Comparison of ENCODE assay signal across 9 mouse cellular contexts in genomic region chr17:35044904-35045806, GRCm38 (mm10). TPM values are rescaled to one million over a fixed set of nuclear protein-coding genes. Genes with fewer than 3 reads are reported as not detected.
DNase-seq lines count a peak whose midpoint lies in the region; ATAC-seq and TF ChIP-seq lines count a peak whose summit lies in the region.
"Had no signal": no experiment of that assay in that cellular context is flagged by ENCODE, and none has a peak within 500 bp of the region (broad histone marks: within the 10 kb centered on the region; RNA-seq: fewer than 3 reads in every experiment).

No protein-coding gene starts in this region.

- no peak for TF ChIP-seq CTCF in embryonic fibroblast, embryonic 13.5 days (IDR thresholded peaks at IDR 0.05; ENCODE audit: borderline replicate concordance, insufficient read depth, low read length)

- no peaks in the 10 kb centered on the region for H3K9me3 ChIP-seq in lung, embryonic 16.5 days (ENCODE audit: control insufficient read depth, low read length)
- no peaks in the 10 kb centered on the region for H3K9me3 ChIP-seq in limb, embryonic 14.5 days (ENCODE audit: control insufficient read depth, low read length)
- no peaks in the 10 kb centered on the region for H3K9me3 ChIP-seq in stomach, embryonic 14.5 days (ENCODE audit: control insufficient read depth, low read depth, low read length)

- H3K4me1 ChIP-seq in lung, embryonic 16.5 days (replicated peaks; ENCODE audit: control insufficient read depth, insufficient read depth, low read length) = peaks cover 37% of the 10 kb centered on the region
- H3K4me1 ChIP-seq in embryonic fibroblast, embryonic 13.5 days (ENCODE audit: control insufficient read depth, insufficient read depth, low read length) = peaks cover 18% of the 10 kb centered on the region
- peaks cover 32% of the 10 kb centered on the region for H3K4me1 ChIP-seq in limb, embryonic 14.5 days (ENCODE audit: control insufficient read depth, insufficient read depth, low read length)
- H3K4me1 ChIP-seq in stomach, embryonic 14.5 days (ENCODE audit: control insufficient read depth, insufficient read depth, low read length) = peaks cover 35% of the 10 kb centered on the region

- H3K9ac ChIP-seq in lung, embryonic 16.5 days (ENCODE audit: low read length) = peak overlapping the region; percentile 97
- H3K9ac ChIP-seq in limb, embryonic 14.5 days (ENCODE audit: low read depth, low read length, severe bottlenecking) = peak overlapping the region; percentile 88
- H3K9ac ChIP-seq in stomach, embryonic 14.5 days (replicated peaks; ENCODE audit: low read depth, low read length) = no peak overlapping the region

- peak overlapping the region; percentile 99 for H3K4me2 ChIP-seq in lung, embryonic 16.5 days (ENCODE audit: low read depth, low read length)
- H3K4me2 ChIP-seq in limb, embryonic 14.5 days (replicated peaks; ENCODE audit: low read depth, low read length, severe bottlenecking) = peak overlapping the region; percentile 99
- H3K4me2 ChIP-seq in stomach, embryonic 14.5 days (replicated peaks; ENCODE audit: low read depth, low read length) = peak overlapping the region; percentile 98

- WGBS in lung, embryonic 16.5 days = 74% methylated on average over 7 of the region's 7 CpGs
- 78% methylated on average over 7 of the region's 7 CpGs for WGBS in limb, embryonic 14.5 days
- WGBS in stomach, embryonic 14.5 days = 78% methylated on average over 7 of the region's 7 CpGs

- peak overlapping the region; percentile 99 for H3K27ac ChIP-seq in lung, embryonic 16.5 days (ENCODE audit: low read length)
- peak overlapping the region; percentile 85 for H3K27ac ChIP-seq in embryonic fibroblast, embryonic 13.5 days (ENCODE audit: insufficient read depth, low read length)
- no peak overlapping the region; the same call in 1 of the 2 replicates for H3K27ac ChIP-seq in limb, embryonic 14.5 days (replicated peaks; ENCODE audit: low read depth, low read length)
- H3K27ac ChIP-seq in stomach, embryonic 14.5 days (ENCODE audit: low read length) = no peak overlapping the region; the same call in 1 of the 2 replicates

- H3K27me3 ChIP-seq in lung, embryonic 16.5 days (ENCODE audit: control insufficient read depth, insufficient read depth, low read depth, low read length) = no peaks in the 10 kb centered on the region
- no peaks in the 10 kb centered on the region for H3K27me3 ChIP-seq in limb, embryonic 14.5 days (ENCODE audit: control insufficient read depth, insufficient read depth, low read length)
- H3K27me3 ChIP-seq in stomach, embryonic 14.5 days (ENCODE audit: control insufficient read depth, insufficient read depth, low read length) = no peaks in the 10 kb centered on the region

- no peak for DNase-seq in lung, postnatal 10 days
- no peak for DNase-seq in limb, embryonic 14.5 days (ENCODE audit: low spot score)
- no peak for DNase-seq in adipocyte (ENCODE audit: low spot score)
- no peak for DNase-seq in adrenal gland, adult 8-10 months
- DNase-seq: adrenal gland, postnatal 25 days had no signal

- H3K4me3 ChIP-seq in lung, embryonic 16.5 days (ENCODE audit: low read length) = peak overlapping the region; percentile 72
- no peak overlapping the region for H3K4me3 ChIP-seq in embryonic fibroblast, embryonic 13.5 days (ENCODE audit: insufficient read depth, low read length)
- H3K4me3 ChIP-seq in limb, embryonic 14.5 days (replicated peaks; ENCODE audit: low read length) = peak overlapping the region; percentile 60
- peak overlapping the region; percentile 61 for H3K4me3 ChIP-seq in stomach, embryonic 14.5 days (ENCODE audit: low read depth, low read length)

- no peak for ATAC-seq in lung, embryonic 16.5 days (ENCODE audit: low read depth)
- no peak for ATAC-seq in limb, embryonic 14.5 days (ENCODE audit: low FRiP score, low read depth)
- ATAC-seq in stomach, embryonic 14.5 days (ENCODE audit: insufficient number of reproducible peaks, insufficient read depth, low FRiP score, low read depth) = no peak
- ATAC-seq in megakaryocyte progenitor cell, adult 5-6 weeks (replicated peaks; ENCODE audit: poor library complexity) = no peak

- no peaks in the 10 kb centered on the region for H3K36me3 ChIP-seq in lung, embryonic 16.5 days (ENCODE audit: control insufficient read depth, insufficient read depth, low read length)
- no peaks in the 10 kb centered on the region for H3K36me3 ChIP-seq in limb, embryonic 14.5 days (ENCODE audit: control insufficient read depth, insufficient read depth, low read length)
- no peaks in the 10 kb centered on the region for H3K36me3 ChIP-seq in stomach, embryonic 14.5 days (ENCODE audit: control insufficient read depth, insufficient read depth, low read length)

- TF ChIP-seq POLR2A in embryonic fibroblast, embryonic 13.5 days (IDR thresholded peaks at IDR 0.05; ENCODE audit: low read depth, low read length) = no peak
- TF ChIP-seq POLR2A in limb, embryonic 14.5 days (IDR thresholded peaks at IDR 0.05; ENCODE audit: borderline replicate concordance, extremely low read depth, insufficient read depth, insufficient read length) = no peak

RNA-seq across cellular contexts. Expression of gene Msh5, which starts 1.4 kb away (rescaled TPM):
- polyA plus RNA-seq in lung, embryonic 16.5 days (2015; fragmentation: Nextera tagmentation; extraction: Ambion mirVana) = 4.7 and 4.9 TPM in 2 replicates
- polyA plus RNA-seq in embryonic fibroblast, embryonic 13.5 days (2011; ENCODE audit: insufficient read length, low read depth, missing spikeins) = 1.2 and 2.8 TPM in 2 replicates
- 6.4 and 6.5 TPM in 2 replicates for polyA plus RNA-seq in limb, embryonic 14.5 days (2012; rRNA removed)
- 3.4 and 3.5 TPM in 2 replicates for polyA plus RNA-seq in limb, embryonic 14.5 days (2014; fragmentation: Nextera tagmentation; extraction: Ambion mirVana)
- 3.6 and 3.8 TPM in 2 replicates for polyA plus RNA-seq in stomach, embryonic 14.5 days (2014; fragmentation: Nextera tagmentation; extraction: Ambion mirVana)
- 1 to 10 TPM in 3 of 4 experiments, under 1 TPM in 1; 0.73 to 4.0 (median 2.2) TPM for total RNA-seq in adrenal gland, adult 8-10 months (2022)
- total RNA-seq in megakaryocyte progenitor cell, adult 5-6 weeks (2015) = 4.2 and 5.7 TPM in 2 replicates
- total RNA-seq in megakaryocyte progenitor cell, adult 5-6 weeks (2017) = 2.4 and 3.5 TPM in 2 replicates

RNA-seq across cellular contexts. Expression of gene Clic1, which starts 4.6 kb away (rescaled TPM):
- 298 and 322 TPM in 2 replicates for polyA plus RNA-seq in lung, embryonic 16.5 days (2015; fragmentation: Nextera tagmentation; extraction: Ambion mirVana)
- polyA plus RNA-seq in embryonic fibroblast, embryonic 13.5 days (2011; ENCODE audit: insufficient read length, low read depth, missing spikeins) = 266 and 360 TPM in 2 replicates
- polyA plus RNA-seq in limb, embryonic 14.5 days (2012; rRNA removed) = 229 and 236 TPM in 2 replicates
- 103 and 108 TPM in 2 replicates for polyA plus RNA-seq in limb, embryonic 14.5 days (2014; fragmentation: Nextera tagmentation; extraction: Ambion mirVana)
- polyA plus RNA-seq in stomach, embryonic 14.5 days (2014; fragmentation: Nextera tagmentation; extraction: Ambion mirVana) = 83.0 and 88.5 TPM in 2 replicates
- total RNA-seq in adrenal gland, adult 8-10 months (2022) = 100 to 1,000 TPM in 2 of 4 experiments, 10 to 100 TPM in 2; 83.2 to 134 (median 113) TPM
- total RNA-seq in megakaryocyte progenitor cell, adult 5-6 weeks (2015) = 209 and 248 TPM in 2 replicates
- 225 and 254 TPM in 2 replicates for total RNA-seq in megakaryocyte progenitor cell, adult 5-6 weeks (2017)

RNA-seq across cellular contexts. Expression of gene Ddah2, which starts 13.7 kb away (rescaled TPM):
- polyA plus RNA-seq in lung, embryonic 16.5 days (2015; fragmentation: Nextera tagmentation; extraction: Ambion mirVana) = 305 and 309 TPM in 2 replicates
- 46.4 and 52.8 TPM in 2 replicates for polyA plus RNA-seq in embryonic fibroblast, embryonic 13.5 days (2011; ENCODE audit: insufficient read length, low read depth, missing spikeins)
- 271 and 326 TPM in 2 replicates for polyA plus RNA-seq in limb, embryonic 14.5 days (2012; rRNA removed)
- polyA plus RNA-seq in limb, embryonic 14.5 days (2014; fragmentation: Nextera tagmentation; extraction: Ambion mirVana) = 358 and 403 TPM in 2 replicates
- 292 and 322 TPM in 2 replicates for polyA plus RNA-seq in stomach, embryonic 14.5 days (2014; fragmentation: Nextera tagmentation; extraction: Ambion mirVana)
- total RNA-seq in adrenal gland, adult 8-10 months (2022) = 10 to 100 TPM; 12.4 to 29.5 (median 21.6) TPM
- 1.8 and 2.6 TPM in 2 replicates for total RNA-seq in megakaryocyte progenitor cell, adult 5-6 weeks (2015)
- total RNA-seq in megakaryocyte progenitor cell, adult 5-6 weeks (2017) = 1.9 and 3.5 TPM in 2 replicates

RNA-seq across cellular contexts. Expression of gene Sapcd1, which starts 17.3 kb away (rescaled TPM):
- polyA plus RNA-seq in lung, embryonic 16.5 days (2015; fragmentation: Nextera tagmentation; extraction: Ambion mirVana) = 4.3 and 4.6 TPM in 2 replicates
- polyA plus RNA-seq in embryonic fibroblast, embryonic 13.5 days (2011; ENCODE audit: insufficient read length, low read depth, missing spikeins) = not detected in 2 replicates
- polyA plus RNA-seq in limb, embryonic 14.5 days (2012; rRNA removed) = 12.0 and 15.2 TPM in 2 replicates
- 12.5 and 13.7 TPM in 2 replicates for polyA plus RNA-seq in limb, embryonic 14.5 days (2014; fragmentation: Nextera tagmentation; extraction: Ambion mirVana)
- 16.3 and 21.3 TPM in 2 replicates for polyA plus RNA-seq in stomach, embryonic 14.5 days (2014; fragmentation: Nextera tagmentation; extraction: Ambion mirVana)
- 1 to 10 TPM in 2 of 4 experiments, under 1 TPM in 2; 0.91 to 2.8 (median 0.99) TPM for total RNA-seq in adrenal gland, adult 8-10 months (2022)
- total RNA-seq in megakaryocyte progenitor cell, adult 5-6 weeks (2015) = 0.93 and 1.9 TPM in 2 replicates
- 1.5 TPM in 1 of 2 replicates, not detected in the other for total RNA-seq in megakaryocyte progenitor cell, adult 5-6 weeks (2017)

RNA-seq across cellular contexts. Expression of gene Ly6g6c, which starts 20.0 kb away (rescaled TPM):
- 0.53 and 0.97 TPM in 2 replicates for polyA plus RNA-seq in lung, embryonic 16.5 days (2015; fragmentation: Nextera tagmentation; extraction: Ambion mirVana)
- polyA plus RNA-seq in embryonic fibroblast, embryonic 13.5 days (2011; ENCODE audit: insufficient read length, low read depth, missing spikeins) = not detected in 2 replicates
- 3.4 and 5.5 TPM in 2 replicates for polyA plus RNA-seq in limb, embryonic 14.5 days (2012; rRNA removed)
- polyA plus RNA-seq in limb, embryonic 14.5 days (2014; fragmentation: Nextera tagmentation; extraction: Ambion mirVana) = 10.4 and 22.3 TPM in 2 replicates
- 0.30 and 0.63 TPM in 2 replicates for polyA plus RNA-seq in stomach, embryonic 14.5 days (2014; fragmentation: Nextera tagmentation; extraction: Ambion mirVana)
- not detected for total RNA-seq in adrenal gland, adult 8-10 months (2022)
- total RNA-seq in megakaryocyte progenitor cell, adult 5-6 weeks (2015) = not detected in 2 replicates
- total RNA-seq in megakaryocyte progenitor cell, adult 5-6 weeks (2017) = not detected in 2 replicates
- total RNA-seq: adrenal gland, postnatal 25 days had no signal

Comparison
In these comparisons a context has a peak if more than half of its experiments do, and no peak if none do; other contexts are left out.
1. H3K27ac ChIP-seq: peak in lung, embryonic 16.5 days (single experiment) and embryonic fibroblast, embryonic 13.5 days (single experiment); none in limb, embryonic 14.5 days (single experiment) and stomach, embryonic 14.5 days (single experiment).
2. Peak in every context shown above with its lines, with median percentiles within 50 percentile points of each other: H3K4me2 ChIP-seq.